Mouse (Mus musculus): ENCODE measurements around the gene Arpc3.
A peak's percentile ranks its signal among the peaks of the same experiment; 100 is the strongest.
"Not testable (repeated sequence)": the region's sequence is repeated elsewhere in the genome, so short reads cannot be mapped to it uniquely, and the experiment has no call there.

Gene Arpc3

DNA sequence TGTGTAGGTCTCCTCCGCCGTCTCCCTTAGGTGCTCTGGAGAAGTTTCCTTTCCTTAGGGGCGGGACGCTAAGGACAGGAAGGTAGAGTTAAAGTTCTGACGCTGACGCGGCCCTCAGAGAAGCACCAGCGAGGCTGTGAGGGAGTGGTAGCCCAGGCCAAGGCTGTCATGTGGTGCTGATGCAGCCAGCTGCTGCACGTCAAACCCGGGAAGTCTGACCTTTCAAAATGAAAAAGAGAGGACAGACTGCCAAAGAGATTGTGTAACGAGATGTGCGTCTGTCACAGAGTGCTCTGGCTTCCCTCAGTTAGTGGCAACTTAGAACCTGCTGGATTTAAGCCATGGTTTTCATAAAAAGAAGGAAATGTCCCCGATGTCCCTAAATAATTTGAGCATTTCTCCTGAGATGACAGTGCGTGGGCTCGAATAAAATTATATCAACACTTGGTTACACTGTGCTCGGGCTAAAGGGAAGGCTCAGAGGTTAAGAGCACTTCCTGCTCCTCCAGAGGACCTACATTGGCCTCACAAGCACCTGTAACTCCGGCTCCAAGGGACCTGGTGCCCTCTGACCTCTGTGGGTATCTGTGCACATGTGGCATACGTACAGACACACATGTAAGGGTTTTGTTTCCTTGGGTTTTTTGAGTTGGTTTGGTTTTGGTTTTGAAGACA is 9.1 kb downstream of the Arpc3 start:
- DNase-seq, result no peak

DNA sequence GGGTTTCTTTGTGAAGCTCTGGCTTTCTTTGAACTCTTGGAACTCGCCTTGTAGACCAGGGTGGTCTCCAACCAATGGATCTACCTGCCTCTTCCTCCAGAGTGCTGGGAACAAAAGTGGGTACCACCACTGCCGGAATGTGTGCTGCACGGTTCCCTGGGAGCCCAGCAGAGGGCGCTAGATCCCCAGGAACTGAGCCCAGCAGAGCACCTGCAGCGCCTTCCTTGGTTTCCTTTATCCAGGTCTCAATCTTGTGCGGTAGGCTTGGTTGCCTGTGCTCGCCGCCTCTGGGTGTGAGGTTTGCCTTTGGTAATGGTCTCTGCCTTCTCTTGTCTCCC is 9.6 kb downstream of the Arpc3 start:
- peak; percentile 88 to 90 for DNase-seq

DNA sequence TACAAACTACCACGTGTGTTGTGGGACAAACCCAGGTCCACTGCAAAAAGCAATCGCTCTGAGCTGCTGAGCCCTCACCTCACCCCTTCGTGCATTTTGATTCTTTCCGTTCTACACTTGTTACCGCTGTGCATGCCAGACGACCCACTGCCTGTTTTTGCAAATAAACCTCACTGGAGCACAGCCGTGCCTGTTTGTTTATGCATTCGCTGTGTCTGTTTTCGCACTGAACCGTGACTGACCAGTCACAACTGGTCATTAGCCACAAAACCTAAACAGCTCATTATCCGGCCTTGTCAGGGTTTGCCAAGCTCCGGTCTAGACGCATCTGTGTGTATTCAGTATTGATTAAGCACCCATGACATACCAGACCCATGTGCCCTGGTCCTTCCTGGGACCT is 10.5 kb downstream of the Arpc3 start:
- DNase-seq, result no peak

- DNase-seq, result peak; percentile 68 to 79
Observed at GRCm38 (mm10) chr5:122402772-122403171, 11.1 kb downstream of the Arpc3 start.

DNA sequence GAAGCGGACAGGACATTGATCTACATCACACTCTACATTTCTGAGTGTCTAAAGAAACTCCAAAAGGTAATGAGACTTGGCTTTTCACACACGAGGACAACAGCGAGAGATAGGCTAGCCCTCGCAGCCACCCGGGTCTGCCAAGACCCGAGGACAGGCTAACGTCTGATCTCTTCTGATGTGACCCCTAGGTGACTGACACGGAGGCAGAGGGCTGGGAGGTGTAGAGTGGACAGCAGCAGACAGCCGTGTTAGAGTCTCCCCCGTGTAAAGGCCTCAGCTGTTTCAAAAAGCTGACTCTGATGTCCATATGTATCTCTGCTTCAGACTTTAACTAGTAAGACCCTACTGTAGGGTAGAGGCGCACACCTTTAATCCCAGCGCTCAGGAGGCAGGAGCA is 11.7 kb downstream of the Arpc3 start:
- DNase-seq, result no peak

DNA sequence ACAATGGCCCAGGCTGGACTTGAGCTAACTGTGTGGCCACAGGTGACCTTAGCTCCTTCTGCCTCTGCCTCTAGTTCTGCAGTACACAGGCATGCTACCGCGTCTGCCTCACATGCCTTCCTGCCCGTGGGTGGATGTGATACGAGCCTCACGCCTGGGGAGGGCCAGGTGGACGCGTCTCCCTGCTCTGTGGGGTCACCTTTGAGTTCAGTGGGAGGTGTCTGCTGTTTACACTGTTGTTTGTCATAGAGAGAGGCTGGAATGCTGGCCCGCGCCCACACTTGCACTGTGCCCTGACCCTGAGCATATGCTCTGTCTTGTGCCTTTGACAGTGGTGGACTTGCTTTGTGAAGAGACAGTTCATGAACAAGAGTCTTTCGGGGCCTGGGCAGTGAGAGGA is 13.9 kb downstream of the Arpc3 start:
- DNase-seq, result no peak

DNA sequence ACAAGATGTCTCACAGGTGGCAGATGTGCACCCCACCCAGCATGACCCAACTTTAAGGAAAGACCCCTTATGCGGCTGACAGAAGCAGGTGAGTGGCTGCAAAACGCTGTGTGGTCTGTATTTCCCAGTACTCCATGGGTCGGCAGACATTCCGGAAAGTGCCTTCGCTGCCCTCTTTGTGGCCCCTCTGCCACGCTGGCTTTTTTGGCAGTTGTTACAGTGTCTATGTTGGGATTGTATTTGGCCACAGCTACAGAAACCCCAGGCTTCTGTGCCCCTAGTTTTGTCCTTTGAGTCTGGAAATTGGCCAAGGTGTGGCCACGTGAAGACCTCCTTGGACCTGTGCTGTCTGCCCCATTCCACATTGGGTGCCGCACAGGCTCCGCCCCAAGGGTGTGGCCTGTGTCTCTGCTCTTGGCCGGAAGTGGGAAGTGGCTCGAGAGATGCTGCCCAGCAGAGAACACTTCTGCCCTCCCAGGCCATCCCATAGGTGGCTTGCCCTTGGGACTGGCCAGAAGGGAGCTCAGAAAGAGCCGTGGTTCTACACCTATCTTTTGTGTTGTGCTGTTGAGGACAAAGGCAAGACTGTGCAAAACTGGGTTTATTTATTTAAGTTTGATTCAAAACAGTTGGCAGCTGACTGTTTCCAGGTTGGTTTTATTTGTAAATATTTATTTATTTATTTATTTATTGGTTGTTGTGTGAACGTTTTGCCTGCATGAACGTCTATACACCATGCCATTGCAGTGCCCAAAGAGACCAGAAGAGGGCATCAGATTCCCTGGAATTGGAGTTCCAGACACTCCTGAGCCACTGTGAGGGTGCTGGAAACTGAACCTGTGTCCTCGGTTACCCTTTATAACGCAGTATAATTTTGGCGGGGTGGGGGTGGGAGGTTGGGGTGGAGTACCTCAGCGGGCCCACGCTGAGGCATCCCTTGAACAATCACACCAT is 18.3 kb downstream of the Arpc3 start:
- peak in 1 of 2 experiments; percentile 59 for DNase-seq

DNA sequence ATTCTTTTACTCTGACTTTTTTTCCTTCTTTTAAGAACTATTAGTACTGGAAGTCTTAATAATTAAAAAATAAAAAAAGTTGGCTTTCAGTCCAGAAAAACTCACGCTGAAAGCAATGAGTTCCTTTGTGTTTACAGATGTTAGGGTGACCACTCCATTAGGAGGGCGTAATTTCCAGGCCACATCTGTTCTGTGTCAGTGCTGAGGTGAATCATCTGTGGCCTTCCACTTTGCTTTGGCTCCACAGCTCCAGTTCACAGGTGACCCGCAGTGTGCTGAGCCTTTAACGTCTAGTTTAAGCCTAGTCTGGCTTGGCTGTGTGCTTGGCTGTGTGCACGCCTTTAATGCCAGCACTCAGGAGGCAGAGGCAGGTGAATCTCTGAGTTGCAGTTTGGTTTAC is 20.2 kb downstream of the Arpc3 start:
- DNase-seq, result no peak

DNA sequence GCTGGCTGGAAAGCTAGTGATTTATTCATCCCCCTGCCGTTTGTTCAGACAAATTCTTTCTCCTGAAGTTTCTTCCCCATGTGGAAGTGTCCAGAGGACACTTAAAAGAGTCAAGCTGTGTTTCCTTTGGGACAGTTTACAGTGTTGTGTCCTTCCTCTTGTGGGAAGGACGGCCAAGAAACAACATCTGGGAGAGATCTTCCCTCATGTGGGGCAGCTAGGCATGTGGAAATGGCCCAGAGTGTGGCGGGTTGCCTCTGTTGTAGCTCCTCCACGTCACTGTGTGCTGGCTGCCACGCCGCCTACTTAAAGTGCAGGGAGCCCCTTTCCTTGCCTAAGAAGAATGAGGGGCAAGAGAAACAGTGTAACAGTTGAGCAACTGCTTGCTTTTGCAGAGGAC is 21.1 kb downstream of the Arpc3 start:
- DNase-seq, result no peak

- DNase-seq, result no peak
Observed at GRCm38 (mm10) chr5:122414351-122414750, 22.7 kb downstream of the Arpc3 start.

DNA sequence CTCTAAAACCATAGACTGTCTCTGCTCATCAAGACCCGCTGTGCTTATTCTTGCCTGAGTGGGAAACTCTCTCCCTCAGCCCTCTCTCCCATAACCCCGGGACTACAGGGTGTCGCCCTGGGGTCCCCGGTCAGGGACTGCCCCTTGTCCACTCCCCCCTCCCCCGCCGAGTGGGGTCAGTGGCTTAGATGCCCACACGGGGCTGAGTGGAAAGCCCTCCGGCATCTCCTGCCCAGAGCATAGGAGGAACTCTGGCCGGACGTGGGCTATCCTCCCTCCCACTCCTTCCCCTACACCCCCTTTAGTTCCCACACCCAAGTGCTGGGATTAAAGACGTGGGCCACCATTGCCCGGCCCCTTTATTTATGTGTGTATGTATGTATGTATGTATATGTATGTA is 23.8 kb downstream of the Arpc3 start:
- no peak for DNase-seq

- DNase-seq, result not testable (repeated sequence)
Observed at GRCm38 (mm10) chr5:122420676-122421075, 29.0 kb downstream of the Arpc3 start.

DNA sequence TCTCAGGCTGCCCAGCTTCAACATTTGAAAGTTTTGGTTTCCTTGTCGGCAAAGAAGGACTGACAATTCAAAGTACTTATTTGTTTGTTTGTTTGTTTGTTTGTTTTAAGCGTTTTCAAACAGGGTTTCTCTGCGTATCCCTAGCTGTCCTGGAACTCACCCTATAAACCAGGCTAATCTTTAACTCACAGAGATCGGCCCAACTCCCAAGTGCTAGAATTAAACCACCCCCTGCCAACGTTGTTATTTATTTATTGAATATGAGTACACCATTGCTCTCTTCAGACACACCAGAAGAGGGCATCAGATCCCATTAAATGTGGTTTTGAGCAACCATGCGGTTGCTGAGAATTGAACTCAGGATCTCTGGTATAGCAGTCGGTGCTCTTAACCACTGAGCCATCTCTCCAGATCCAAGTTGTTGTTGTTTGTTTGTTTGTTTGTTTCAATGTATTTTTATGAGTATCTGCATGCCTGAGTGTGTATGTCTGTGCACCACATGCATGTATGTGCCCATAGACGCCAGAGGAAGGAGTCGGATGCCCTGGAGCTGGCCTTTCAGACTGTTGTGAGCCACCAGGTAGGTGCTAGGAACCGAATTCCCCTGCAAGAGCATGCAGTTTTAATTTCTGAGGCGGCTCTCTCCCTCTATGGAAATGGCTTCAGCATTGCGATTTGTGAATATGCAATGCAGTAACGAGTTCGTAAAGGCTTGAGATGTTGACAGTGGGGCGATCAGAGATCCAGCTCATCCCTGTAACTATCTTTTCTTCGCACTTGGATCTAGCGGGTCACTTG is 29.8 kb downstream of the Arpc3 start, which contains the start of gene Anapc7:
Gene Anapc7, plus strand, starts transcription at position 423 of the 798 bp plus-strand sequence.
- DNase-seq, result no peak

- DNase-seq, result peak; percentile 93 to 94
Observed at GRCm38 (mm10) chr5:122422071-122422964, 30.6 kb downstream of the Arpc3 start.

- DNase-seq, result no peak
Observed at GRCm38 (mm10) chr5:122423083-122423482, 31.4 kb downstream of the Arpc3 start.

GRCm38 (mm10) chr5:122425550-122425949 is 33.9 kb downstream of the Arpc3 start:
- no peak for DNase-seq

GRCm38 (mm10) chr5:122430036-122430775 is 38.5 kb downstream of the Arpc3 start:
- no peak for DNase-seq

GRCm38 (mm10) chr5:122431221-122431620 is 39.5 kb downstream of the Arpc3 start:
- no peak for DNase-seq

- DNase-seq, result no peak
Observed at GRCm38 (mm10) chr5:122434541-122434940, 42.9 kb downstream of the Arpc3 start.

GRCm38 (mm10) chr5:122439400-122440094 is 47.9 kb downstream of the Arpc3 start:
- DNase-seq, result no peak
